Mouse (Mus musculus) mouse embryonic stem cell (cell line): Measurements from ENCODE around the gene Tmed2.
"Not testable (repeated sequence)": the region's sequence is repeated elsewhere in the genome, so short reads cannot be mapped to it uniquely, and the experiment has no call there.

ENCODE experiments used
- in situ Hi-C, 2 experiments: fragments of 300-500 bp; cut with MboI; formaldehyde crosslinking; loops; 1 replicate in 1 of 2; 3 replicates in 1 of 2; pipeline ENCODE4 v1.14.3; 2019 to 2020; ENCODE audit warnings: low sequenced_read_pairs in 2 of 2, low pct_unique_long_range_greater_than_20kb in 1 of 2, mixed read lengths in 1 of 2; ENCODE audit not compliant: unreplicated experiment in 1 of 2

Tmed2 gene

DNA sequence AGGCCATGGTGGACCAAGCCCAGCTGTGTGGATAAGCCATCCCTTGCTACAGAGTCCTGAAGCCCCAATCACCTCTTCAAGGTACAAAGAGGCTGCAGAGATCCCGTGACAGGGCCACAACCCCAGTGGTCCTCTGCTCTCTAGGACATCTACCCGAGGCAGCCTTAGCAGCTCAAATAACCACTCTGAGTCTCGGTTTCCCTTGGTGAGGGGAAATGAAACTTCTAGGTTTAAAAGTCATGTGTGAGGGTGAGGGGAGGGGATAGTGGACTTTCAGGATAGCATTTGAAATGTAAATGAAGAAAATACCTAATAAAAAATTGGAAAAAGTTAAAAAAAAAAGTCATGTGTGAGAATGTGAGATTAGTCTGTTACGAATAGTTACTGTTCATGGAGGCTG, 18.9 kb upstream of the Tmed2 start:
- in situ Hi-C loops, result no loop called here

DNA sequence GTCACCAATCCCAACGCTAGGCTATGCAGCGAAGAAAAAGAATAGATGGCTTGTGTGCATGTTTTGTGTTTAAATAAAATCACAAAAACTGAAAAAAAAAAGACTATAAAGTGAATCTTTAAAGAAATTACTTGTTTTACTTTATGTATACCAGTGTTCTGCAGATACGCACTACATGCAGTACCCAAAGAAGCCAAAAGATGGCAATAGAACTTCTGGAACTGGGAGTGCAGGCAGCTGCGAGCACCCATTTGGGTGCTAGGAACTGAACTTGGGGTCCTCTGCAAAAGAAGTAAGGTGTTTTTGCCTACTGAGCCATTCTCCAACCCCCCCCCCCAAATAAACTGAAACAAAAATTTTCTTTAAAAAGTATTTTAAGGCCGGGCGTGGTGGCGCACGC, 17.5 kb upstream of the Tmed2 start:
- in situ Hi-C loops, result no loop called here

DNA sequence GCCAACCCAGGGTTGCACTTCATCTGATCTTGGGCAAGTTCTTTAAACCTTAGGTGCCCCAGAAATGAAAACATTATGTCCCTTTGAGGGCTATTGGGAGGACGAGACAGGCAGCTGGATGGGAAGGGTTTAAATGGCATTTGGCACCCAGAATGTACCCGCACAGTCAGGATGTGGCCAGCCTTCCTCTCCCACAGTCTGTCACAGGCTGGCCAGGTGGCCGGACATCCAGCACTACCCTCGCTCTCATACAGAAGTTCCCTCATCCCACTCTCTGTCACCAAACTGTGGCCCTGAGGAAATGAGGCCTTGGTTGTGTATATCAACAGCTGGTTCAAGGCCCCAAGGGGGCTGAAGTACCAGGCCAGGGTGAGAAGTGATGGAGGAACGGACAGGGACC, 15.6 kb upstream of the Tmed2 start:
- in situ Hi-C loops, result no loop called here

DNA sequence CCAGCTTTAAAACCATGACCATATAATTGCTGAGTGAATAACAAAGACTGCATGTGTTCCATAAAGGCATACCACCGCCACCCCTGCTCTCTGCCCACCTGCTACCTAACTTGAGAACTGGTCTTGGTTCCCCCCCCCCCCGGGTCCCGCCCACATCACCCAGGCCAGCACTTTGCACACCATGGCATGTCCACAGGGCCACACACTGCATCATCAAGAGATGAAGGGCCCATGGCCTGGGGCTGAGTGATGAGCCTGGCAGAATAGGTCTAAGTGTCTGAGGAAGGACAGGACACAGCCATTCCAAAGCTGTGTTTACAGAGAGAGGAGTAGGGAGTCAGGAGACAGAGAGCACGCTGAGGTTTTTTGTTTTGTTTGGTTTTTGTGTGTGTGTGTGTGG, 12.1 kb upstream of the Tmed2 start:
- in situ Hi-C loops, result no loop called here

DNA sequence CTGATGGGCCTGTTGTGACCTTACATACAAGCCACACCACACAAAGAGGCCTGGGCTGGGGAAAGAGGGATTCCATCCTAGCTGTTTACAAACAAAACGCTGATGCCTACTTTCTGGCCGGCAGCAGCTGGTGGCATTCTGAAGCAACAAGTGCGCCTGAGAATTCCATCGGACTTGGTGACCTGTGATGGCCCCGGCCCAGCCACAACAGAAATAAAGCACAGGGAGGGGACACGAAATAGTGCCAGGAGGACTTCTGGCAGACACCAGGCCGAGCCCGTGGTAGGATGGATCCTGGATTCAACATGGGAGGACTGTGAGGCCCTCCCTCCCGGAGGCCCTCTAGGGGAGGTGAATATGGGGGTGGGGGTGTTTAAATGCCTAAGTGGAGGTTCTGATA, 11.7 kb upstream of the Tmed2 start:
- in situ Hi-C loops, result no loop called here

DNA sequence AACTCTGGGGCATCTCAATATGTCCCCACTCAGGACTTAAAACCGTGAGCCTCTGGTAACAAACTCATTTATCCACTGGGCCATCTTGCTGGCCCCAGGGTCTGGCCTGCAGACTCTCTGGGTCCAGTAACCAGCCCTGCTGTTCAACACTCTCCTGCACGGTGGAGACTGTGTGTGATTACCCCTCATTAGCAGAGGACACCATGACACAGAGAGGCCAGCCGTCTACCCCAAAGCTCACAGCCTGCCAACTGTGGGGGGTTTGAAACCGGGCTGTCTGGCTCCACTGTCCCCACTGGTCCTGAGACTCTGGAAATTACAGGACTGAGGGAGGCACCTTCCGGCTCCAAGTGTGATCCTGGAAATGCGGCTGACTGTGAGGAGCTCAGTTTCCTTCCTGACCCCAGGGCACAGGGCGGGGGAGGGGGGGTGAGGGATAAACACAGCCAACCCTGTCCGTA, 11.3 kb upstream of the Tmed2 start:
- in situ Hi-C loops, result no loop called here

DNA sequence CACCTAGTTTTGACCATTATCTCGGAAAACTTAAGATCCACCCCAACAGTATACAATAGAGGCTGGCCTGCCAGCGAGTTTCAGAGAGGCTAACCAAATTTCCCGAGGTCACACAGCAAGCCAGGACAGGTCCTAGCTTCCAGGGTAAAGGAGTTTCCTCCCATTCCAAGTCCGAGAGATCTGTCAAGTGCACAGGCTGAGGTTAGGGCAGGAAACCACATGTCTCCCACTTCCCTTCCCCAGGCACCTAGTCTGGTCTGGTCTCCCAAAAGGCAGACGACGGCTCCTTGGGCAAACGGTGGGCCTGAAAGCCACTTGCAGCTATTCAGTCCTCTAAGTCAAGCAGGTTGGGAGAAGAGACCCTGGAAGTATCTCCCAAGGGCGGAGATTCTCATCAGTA, 10.8 kb upstream of the Tmed2 start:
- in situ Hi-C loops, result no loop called here

DNA sequence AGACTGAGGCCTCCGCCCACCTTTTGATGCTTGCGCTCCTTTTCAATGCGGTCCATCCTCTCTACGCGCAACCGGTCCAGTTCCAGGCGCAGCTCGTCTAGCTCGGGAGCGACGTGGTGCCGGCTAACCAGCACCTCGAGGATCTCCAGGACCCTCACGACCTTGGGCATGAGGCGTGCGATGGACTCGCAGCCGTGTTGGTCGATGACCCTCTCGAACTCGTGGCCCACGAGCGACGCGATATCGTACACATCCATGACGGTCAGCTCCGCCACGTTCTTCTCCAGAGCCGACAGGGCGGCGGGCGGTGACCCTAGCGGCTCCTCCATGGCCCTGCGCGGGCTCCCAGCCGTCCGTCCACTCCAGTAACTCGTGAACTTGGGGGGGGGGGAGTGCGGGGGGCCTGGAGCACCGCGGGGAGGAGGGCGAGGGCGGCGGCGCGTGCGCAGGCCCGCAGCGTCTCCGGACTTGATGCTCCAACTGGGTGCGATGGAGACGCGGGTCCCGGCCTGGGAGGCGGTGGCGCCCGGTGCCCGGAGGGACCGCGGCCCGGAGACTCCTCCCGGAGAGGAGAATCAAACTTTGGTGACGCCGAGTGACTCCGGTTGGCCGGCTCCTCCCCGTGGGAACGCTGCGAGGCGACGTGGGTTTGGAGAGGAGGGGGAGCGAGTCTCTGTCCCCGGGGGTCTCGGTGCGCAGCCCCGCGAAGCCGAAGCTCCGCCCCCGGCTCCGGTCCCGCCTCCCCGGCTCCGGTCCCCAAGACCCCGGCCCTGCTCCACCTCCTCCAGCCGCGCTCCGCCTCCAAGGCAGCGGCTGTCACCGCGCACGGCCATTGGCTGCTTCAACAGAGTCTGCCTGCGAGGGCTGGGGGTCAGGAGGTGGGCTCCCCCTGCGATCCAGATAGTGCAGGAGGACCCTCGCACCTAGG, 9.6 kb upstream of the Tmed2 start, which contains the start of gene Rilpl1:
Rilpl1 (minus strand) TSS at position 737 of the 928 bp plus-strand sequence.
- in situ Hi-C loops, result no loop called here

DNA sequence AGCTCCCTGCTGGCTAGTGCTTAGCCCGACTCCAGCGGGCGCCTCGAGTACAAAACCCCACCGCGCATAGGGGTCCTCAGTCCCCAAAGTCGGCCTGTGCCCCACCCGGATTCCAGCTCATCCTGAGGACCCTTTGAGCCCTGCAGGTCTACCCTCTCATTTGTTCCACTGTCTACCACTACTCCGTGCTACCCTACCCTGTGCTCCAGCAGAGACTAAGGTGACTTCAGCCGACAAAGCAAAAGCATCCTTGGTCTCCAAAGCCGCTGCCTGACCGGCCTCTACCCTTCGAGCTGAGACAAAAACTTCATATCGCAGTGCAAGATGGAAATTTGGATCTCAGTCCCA, 8.9 kb upstream of the Tmed2 start:
- in situ Hi-C loops, result no loop called here

DNA sequence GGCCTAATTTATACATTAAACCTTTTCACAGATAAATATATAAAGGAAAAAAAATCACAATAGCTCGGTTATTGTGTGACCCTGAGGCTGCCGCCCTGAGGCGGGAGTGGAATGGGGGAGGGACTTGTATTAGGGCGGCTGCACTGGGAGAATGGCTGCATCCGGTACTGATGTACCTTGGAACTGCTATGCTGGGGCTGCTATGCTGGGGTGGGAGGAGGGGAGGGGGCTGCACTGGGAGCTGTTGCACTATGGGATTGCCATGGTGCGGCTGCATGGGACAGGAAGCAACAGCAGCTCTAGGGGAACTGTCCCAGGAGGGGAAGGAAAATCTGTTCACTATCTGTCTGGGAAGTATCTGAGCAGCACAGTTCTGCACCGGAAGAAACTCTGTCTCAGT, 8.0 kb upstream of the Tmed2 start:
- in situ Hi-C loops, result no loop called here

DNA sequence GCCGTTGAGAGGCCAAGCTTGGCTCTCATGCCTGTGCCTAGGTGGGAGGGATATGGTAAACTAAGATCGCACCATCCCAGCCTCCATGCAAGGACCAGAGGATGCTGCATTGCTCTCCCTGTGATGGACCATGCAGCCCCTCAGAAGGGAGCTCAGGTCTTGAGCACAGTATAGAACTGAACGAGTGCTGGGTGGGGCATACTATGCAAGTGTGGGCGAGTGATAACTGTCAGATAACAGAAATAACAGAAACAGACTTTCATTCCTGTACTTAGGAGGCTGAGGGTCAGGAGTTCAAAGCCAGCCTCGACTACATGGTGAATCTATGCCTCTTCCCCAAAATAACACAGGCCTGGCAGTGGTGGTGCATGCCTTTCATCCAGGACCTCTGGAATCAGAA, 5.5 kb upstream of the Tmed2 start:
- in situ Hi-C loops, result no loop called here

DNA sequence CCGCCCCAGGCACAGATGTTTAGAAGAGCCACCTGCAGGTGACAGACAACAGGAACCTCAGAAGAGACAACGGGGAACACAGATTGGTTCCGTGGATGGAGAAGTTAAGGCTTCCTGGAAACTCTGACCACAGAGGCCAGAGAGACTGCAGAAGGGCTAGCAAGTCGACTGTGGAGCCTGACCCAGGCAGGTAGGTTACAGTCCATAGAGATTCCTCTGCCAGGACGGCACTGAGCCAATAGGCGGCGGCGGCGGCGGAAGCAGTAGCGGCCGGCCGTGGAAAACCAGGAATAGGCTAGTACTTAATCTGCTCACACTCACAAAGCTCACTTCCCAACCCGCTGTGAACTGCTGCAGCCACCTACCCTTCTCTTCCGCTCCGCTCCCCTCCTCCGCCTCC, 3.7 kb upstream of the Tmed2 start:
- in situ Hi-C loops, result no loop called here

DNA sequence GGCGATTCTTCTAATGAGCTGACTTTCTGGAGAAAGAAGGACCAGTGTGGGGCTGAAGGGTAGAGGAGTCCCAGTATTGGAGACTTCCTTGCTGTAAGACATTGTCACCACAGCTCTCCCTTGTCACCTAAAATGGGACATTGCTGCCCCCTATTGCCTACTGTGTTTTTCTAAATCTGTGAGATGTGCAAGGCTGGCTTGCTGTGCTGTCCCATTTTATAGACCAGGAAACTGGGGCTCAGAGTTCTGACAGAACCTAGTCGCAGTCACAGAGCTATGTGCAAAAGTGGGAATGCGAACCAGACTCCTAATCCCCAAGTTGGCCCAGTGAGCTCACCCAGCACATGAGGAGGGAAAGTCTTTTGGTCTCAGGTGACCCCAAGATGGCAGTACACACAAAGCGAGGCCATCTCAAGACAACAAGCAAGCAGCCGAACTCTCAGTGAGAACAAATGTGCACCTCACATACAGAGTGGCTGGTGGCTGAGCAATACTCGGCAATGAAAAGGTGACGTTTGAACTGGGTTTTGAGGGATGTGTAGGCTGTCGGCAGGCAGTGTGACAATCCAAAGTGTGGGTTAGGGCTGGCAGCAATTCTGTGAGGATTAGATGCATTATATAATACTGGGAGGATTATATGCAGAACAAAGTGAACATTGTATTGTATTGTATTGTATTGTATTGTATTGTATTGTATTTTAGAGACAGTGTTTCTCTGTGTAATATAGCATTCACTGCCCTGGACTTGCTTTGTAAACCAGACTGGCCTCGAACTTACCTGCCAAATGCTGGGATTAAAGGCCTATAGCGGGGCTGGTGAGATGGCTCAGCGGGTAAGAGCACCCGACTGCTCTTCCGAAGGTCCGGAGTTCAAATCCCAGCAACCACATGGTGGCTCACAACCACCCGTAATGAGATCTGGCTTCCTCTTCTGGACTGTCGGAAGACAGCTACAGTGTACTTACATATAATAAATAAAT, 1.4 kb upstream of the Tmed2 start:
- in situ Hi-C loops, result no loop called here

DNA sequence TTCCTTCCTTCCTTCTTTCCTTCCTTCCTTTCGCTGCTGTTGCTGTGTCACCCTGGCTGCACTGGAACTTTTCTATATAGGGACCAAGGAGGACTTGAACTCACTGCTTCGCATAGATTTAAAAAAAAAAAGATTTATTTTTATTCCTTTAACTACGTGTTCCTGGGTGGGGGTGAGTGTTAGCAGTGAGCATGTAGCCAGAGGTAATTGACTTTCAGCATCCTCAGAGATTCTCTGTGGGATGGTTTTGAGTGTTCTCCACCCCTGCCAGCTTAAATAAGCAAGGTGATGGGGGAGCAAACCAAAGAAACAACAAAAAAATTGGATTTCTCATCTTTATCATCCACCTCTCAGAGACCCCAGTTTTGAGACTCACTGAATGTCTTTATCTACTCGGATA, 590 bp upstream of the Tmed2 start:
- in situ Hi-C loops, result no loop called here

DNA sequence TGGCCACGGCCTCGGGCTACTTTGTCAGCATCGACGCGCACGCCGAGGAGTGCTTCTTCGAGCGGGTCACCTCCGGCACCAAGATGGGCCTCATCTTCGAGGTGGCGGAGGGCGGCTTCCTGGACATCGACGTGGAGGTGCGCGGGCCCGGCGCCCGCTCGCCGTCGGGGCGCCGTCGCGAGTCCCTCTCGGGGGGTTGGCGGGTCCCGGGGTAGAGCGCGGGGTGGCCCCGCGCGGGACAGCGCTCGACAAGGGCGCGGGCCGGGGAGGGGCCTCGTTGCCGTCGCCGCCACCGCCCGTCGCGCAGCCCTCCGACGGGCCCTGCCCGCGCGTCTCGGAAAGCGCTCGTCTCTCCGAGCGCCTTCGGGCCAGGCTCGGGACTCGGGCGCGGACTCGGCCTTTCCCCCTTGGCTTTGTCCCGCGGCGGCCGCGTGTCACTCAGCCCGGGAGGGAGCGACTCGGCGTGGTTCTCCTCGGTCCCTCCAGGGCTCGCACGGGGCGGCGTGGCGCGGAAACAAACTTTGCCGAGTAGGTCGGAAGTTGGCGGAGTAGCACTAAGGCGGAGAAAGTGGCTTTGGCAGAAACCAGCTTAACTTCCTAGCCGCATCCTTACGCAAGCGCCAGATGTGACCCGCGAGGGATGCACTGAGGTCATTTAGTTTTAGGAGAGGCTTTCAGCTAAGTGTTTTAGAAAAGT, 558 bp downstream of the Tmed2 start:
- in situ Hi-C loops, result no loop called here

DNA sequence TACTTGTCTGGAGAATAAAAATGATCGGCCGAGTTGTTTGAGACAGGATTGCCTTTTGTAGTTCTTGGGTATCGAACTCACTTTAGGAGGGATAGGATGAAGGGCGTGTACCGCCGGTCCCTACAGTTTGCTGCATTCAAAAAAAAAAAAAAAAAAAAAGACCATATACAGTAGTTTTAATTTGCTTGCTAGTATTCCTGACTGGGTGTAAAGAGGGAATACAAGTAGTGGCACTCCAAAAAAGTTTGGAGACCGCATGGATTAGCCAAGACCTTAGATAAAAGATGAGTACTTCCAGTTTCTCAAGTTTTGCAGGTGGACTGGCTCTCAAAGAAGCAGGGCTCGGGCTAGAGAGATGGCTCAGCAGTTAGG, 1.1 kb downstream of the Tmed2 start:
- in situ Hi-C loops, result no loop called here

DNA sequence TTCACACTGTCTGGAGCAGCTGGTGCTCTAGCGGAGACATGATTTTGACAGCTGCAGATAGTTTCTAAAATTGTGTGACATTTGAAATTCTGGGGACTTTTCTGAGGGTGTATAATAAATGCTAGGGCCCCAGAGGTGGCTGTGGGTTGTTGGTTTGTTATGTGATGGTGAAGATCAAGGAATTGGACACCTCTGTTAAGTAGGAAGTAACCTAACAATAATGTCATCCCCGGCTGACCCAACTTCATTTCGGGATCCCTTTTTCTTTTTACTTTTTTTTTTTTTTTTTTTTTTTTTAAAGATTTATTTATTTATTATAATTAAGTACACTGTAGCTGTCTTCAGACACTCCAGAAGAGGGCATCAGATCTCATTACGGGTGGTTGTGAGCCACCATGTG, 10.2 kb downstream of the Tmed2 start:
- in situ Hi-C loops, result not testable (repeated sequence)

DNA sequence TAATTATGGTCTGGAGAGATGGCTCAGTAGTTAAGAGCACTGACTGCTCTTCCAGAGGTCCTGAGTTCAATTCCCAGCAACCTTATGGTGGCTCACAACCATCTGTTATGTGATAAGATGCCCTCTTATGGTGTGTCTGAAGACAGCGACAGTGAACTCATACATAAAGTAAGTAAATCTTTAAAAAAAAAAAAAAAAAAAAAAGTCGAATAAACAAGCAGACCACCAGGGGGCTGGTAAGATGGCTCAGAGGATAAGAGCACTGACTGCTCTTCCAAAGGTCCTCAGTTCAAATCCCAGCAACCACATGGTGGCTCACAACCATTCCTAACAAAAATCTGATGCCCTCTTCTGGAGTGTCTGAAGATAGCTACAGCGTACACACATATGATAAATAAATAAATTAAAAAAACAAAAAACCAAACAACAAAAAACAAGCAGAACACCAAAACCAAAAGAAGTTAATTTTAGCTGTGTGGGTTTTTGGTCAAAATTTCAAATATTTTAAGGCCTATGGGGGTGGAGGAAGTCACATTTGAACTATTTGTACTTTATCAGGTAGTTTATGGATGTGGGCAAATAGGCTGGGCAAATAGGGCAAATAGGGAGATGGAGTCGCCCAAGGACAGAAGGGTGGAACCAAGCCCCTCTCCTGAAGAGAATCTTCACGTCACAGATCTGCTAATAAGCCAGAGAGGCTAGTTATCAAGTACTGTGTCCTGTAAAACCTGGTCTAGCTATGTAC, 11.0 kb downstream of the Tmed2 start:
- in situ Hi-C loops, result not testable (repeated sequence)
